Mouse (Mus musculus) embryonic facial prominence, embryonic 10.5 days (tissue): ENCODE measurements around the gene Stx7. TPM values are rescaled to one million over a fixed set of nuclear protein-coding genes. Genes with fewer than 3 reads are reported as not detected.

Source experiments
- DNase-seq: peaks from one replicate; pipeline ENCODE4 v3.0.0-alpha.2; 2017; ENCODE audit warnings: low spot score
- H3K27ac ChIP-seq: fragments of 300-500 bp; sonication (generic); replicated peaks from 2 replicates; pipeline ENCODE4 v1.5.1; 2016; ENCODE audit warnings: mild to moderate bottlenecking
- H3K27me3 ChIP-seq: fragments of 300-500 bp; sonication (generic); replicated peaks from 2 replicates; pipeline ENCODE4 v1.6.1; 2016; ENCODE audit warnings: low read depth, mild to moderate bottlenecking; ENCODE audit not compliant: poor library complexity, severe bottlenecking
- H3K36me3 ChIP-seq: fragments of 300-500 bp; sonication (generic); replicated peaks from 2 replicates; pipeline ENCODE4 v1.6.1; 2016; ENCODE audit warnings: mild to moderate bottlenecking, moderate library complexity
- H3K4me1 ChIP-seq: fragments of 300-500 bp; sonication (generic); 2 replicates; pipeline ENCODE4 v1.6.1; 2016
- H3K4me3 ChIP-seq: fragments of 300-500 bp; sonication (generic); 2 replicates; pipeline ENCODE4 v1.5.1; 2016; ENCODE audit warnings: mild to moderate bottlenecking, moderate library complexity
- H3K9me3 ChIP-seq: fragments of 300-500 bp; sonication (generic); 2 replicates; pipeline ENCODE4 v1.6.1; 2016; ENCODE audit warnings: mild to moderate bottlenecking
- WGBS: fragments of 180-500 bp; shearing (Covaris S2); methylation state at CpG from one replicate; pipeline ENCODE4 v1.1.7; 2016; 5-methylcytosine and 5-hydroxymethylcytosine counted together
- polyA plus RNA-seq: library from polyadenylated mRNA; unstranded; fragments of >200 nt; fragmentation: Nextera tagmentation; extraction: Ambion mirVana; gene quantifications from 2 replicates; pipeline ENCODE4 v1.2.1, GENCODE M21; 2016

Stx7 gene
- polyA plus RNA-seq, 1 experiment from 2014 or later, result 55.1 TPM

DNA sequence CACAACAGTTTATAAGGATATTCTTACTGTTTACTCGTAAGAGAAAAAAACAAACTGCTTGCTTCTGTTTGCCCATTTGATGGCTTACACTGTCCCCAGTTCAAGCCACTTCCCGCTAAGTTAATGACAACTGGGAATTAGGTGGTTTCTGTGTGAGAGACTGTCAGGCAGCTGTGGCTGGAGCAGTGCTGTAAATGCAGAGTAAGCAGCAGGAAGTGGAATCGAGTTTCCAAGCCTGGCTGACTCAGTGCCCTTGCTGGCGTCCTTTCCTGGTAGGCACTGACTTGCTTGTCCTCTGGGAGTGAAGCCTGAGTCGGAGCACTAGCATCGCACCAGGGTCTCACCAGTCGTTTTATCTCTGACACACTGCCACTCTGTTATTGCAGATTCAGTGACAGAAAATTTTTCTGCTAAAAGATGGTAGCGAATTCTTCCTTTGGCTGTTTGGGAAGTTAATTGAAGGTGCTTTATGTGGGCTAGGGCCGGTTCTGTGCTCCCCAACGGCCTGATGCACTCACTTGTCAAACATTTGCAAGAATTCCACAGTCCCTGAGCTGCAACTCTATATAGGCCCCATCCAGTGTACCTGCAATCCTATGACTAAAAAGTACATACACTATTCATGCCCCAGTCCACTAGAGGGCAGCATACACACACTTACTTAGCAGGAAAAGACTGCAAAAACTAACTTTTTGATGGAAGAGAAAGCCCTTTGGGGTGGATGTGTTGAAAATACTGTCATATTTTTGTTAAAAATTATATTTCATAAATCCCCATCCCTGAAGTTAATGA is 24.3 kb downstream of the Stx7 start:
- no peaks in the 10 kb centered on the region for H3K27me3 ChIP-seq
- H3K27ac ChIP-seq, result no peak overlapping the region
- no peaks in the 10 kb centered on the region for H3K9me3 ChIP-seq
- H3K36me3 ChIP-seq, result no peaks in the 10 kb centered on the region
- WGBS, result 41% methylated on average over 10 of the region's 10 CpGs
- peak; percentile 61 for DNase-seq
- peaks cover 5% of the 10 kb centered on the region; the same call in 1 of the 2 replicates for H3K4me1 ChIP-seq
- H3K4me3 ChIP-seq, result no peak overlapping the region

DNA sequence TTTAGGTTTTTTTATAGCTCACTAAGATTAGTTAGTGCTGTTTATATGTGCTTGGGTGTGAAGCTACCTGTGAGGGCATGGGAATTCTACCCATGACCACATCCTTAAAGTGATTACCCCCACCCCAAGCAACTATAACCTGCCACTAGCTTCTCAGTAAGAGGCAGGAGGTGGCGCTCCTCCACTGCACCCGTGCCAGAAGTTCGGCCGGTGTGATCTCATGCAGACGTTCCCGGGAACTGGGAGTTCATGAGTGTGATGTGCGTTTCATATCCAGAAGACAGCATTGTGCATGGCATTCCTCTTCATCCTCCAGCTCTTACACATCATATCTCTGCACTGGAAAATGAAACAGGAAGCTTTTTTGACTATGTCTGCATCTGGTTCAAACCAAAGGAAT is 41.3 kb downstream of the Stx7 start:
- H3K9me3 ChIP-seq, result no peaks in the 10 kb centered on the region
- WGBS, result 66% methylated on average over 7 of the region's 7 CpGs
- H3K36me3 ChIP-seq, result peaks cover 1% of the 10 kb centered on the region; the same call in 1 of the 2 replicates
- H3K27me3 ChIP-seq, result no peaks in the 10 kb centered on the region
- no peaks in the 10 kb centered on the region for H3K4me1 ChIP-seq
- no peak overlapping the region for H3K27ac ChIP-seq
- no peak for DNase-seq
- no peak overlapping the region for H3K4me3 ChIP-seq

DNA sequence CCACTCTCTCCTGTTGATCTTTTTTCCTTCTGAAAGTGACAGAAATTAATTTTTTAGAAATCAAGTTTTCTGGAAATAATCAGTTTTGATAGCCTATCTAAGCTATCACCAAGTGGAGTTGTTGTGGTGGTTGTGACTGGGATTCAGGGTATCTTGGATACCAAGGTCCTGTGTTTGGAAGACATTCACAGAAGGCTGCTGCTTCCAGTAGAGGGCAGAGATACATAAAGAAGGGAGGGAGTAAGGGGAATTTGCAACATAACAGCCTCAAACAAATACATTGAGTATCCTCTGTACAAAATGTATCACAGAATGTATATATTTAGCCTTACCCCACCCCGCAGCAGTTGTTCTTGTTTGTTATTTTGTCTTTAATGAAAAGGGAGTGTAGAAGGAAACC is 42.9 kb downstream of the Stx7 start:
- no peak for DNase-seq
- 62% methylated on average over 1 of the region's 1 CpGs for WGBS
- H3K4me3 ChIP-seq, result no peak overlapping the region
- H3K36me3 ChIP-seq, result no peaks in the 10 kb centered on the region
- no peak overlapping the region for H3K27ac ChIP-seq
- no peaks in the 10 kb centered on the region for H3K9me3 ChIP-seq
- H3K4me1 ChIP-seq, result no peaks in the 10 kb centered on the region
- no peaks in the 10 kb centered on the region for H3K27me3 ChIP-seq

DNA sequence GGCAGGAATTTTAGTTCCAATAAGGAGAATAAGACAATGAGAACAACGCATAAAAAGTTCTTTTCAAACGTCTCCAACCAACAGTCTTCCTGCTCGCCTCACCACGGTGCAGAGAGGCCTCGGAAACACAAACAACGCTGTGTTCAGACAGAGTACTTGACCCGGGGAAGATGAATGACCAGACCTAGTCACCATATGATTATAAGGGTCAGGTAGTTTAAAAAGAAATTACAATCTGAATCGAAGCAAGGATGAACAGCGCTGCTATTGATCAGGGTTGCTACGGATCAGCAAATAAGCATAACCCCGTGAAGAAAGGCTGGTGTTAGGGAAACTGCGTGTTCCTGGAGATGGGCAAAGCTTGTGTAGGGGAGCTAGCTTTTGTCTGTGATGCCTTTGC is 50.2 kb downstream of the Stx7 start:
- no peaks in the 10 kb centered on the region for H3K27me3 ChIP-seq
- no peak overlapping the region for H3K4me3 ChIP-seq
- H3K27ac ChIP-seq, result no peak overlapping the region
- H3K4me1 ChIP-seq, result peaks cover 5% of the 10 kb centered on the region; the same call in 1 of the 2 replicates
- DNase-seq, result no peak
- H3K9me3 ChIP-seq, result no peaks in the 10 kb centered on the region
- 68% methylated on average over 12 of the region's 12 CpGs for whole genome bisulfite sequencing
- H3K36me3 ChIP-seq, result no peaks in the 10 kb centered on the region

DNA sequence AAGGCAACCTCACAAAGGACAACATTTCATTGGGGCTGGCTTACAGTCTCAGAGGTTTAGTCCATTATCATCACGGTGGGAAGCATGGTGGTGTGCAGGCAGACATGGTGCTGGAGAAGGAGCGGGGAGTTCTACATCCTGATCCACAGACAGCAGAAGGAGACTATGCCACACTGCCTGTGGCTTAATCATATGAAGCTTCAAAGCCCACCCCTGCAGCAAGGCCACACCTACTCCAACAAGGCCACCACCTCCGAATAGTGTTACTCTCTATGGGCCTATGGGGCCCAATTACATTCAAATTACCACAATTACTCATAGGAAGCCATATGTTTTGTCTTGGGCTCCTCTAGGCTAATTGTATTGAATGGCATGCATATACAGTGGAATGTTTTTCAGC is 51.0 kb downstream of the Stx7 start:
- Histone ChIP-seq H3K9me3 (no peaks in the 10 kb centered on the region), H3K36me3 (no peaks in the 10 kb centered on the region), H3K4me1 (peaks cover 5% of the 10 kb centered on the region; the same call in 1 of the 2 replicates), H3K27ac (no peak overlapping the region), H3K27me3 (no peaks in the 10 kb centered on the region), H3K4me3 (no peak overlapping the region)
- no peak for DNase-seq
- 77% methylated on average over 3 of the region's 3 CpGs for WGBS

DNA sequence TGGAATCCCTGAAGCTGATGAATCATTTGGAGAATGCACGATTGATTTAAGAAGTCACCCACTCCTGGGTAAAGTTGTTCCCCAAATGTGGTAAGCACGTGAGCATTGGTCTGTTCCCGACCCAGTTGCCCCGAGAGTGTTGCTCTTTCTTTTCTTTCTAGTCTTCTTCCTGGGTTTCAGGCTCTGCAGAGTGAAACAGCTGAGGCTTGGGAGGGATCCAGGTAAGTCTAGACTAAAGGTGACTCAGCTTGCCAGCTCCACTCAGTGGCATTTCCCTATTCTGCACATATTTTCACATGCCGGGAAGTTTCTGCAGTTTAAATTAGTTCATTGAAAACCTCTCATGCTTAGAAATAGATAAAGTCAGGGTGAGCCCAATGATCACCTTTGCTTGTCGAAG is 61.0 kb downstream of the Stx7 start:
- peaks cover 19% of the 10 kb centered on the region for H3K4me1 ChIP-seq
- no peak for DNase-seq
- H3K9me3 ChIP-seq, result no peaks in the 10 kb centered on the region
- no peaks in the 10 kb centered on the region for H3K27me3 ChIP-seq
- H3K36me3 ChIP-seq, result no peaks in the 10 kb centered on the region
- 83% methylated on average over 6 of the region's 6 CpGs for WGBS
- no peak overlapping the region for H3K4me3 ChIP-seq
- H3K27ac ChIP-seq, result no peak overlapping the region

DNA sequence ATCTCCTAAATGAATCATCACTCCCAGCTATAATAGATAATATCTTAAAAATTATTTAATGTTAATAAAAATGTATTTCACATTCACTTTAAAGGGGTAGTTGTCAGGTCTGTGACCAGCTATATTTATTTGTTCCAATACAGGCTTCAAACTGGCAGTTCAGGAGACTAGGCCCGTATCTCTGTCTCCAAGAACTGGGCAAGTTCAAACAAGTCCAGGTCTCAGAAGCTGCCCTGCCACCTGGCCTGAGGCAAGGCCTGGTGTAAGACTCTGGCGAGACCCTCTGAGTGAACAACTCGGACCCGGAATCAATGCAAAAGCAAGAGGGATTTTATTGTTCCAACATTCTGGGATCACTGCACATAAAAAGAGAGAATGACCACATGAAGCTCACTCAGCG is 64.2 kb downstream of the Stx7 start:
- Histone ChIP-seq H3K9me3 (no peaks in the 10 kb centered on the region), H3K36me3 (no peaks in the 10 kb centered on the region), H3K27me3 (no peaks in the 10 kb centered on the region), H3K4me3 (no peak overlapping the region), H3K4me1 (peaks cover 19% of the 10 kb centered on the region), H3K27ac (no peak overlapping the region; the same call in 1 of the 2 replicates)
- no peak for DNase-seq
- 70% methylated on average over 5 of the region's 5 CpGs for WGBS

DNA sequence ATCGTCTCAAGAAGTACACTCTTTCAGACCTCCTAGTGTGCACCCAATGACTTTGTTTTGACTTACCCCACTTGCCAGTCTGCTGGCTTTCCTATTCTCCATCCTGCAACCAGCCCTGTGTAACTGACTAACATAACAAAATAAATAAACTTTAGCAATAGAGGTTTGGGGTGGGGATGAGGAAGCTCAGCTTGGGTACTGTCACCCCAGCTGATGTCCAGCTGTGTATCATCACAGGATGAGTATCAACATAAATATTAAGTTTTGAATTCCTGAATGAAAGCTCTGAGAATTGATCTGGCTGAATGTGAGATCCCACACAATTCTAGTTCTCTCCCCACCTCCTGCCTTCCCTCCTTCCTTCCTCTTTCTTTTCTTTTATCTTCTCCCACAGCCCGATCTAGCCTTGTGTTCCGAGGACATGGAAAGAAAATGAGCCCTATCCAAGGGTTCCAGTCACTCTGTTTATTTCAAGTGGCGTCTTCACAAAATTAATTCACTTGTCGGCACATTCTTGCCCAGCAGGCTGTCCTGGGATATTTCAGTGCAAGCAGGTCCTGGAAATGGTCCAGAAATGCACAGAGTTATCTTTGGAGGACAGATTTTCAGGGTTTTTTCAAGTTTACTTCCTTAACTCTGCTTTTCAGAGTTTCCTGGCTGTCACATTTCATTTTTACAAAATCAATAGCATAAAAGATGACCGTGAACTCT is 68.6 kb downstream of the Stx7 start:
- DNase-seq, result no peak
- Histone ChIP-seq H3K4me3 (no peak overlapping the region), H3K27ac (no peak overlapping the region), H3K9me3 (no peaks in the 10 kb centered on the region), H3K4me1 (peaks cover 9% of the 10 kb centered on the region), H3K27me3 (peaks cover 24% of the 10 kb centered on the region), H3K36me3 (no peaks in the 10 kb centered on the region)
- 73% methylated on average over 6 of the region's 6 CpGs for WGBS

DNA sequence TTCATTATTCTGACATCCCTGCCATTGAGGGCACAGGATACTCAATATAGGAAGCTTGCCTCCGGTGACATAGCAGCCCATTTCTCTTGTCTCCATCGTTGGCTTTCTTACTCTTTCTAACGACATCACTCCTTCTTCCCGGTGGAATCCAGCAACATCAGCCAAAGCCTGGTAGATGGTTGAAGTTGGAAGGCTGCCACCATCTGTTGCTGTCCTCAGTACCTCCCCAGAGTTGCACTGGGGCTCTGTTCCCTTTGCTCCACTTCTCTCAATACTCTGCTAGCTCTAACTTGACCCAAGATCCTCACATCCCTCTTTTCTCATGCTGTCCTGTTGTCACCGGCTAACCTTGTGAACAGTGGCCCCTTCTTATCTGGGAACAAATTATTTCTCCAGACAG is 71.8 kb downstream of the Stx7 start:
- H3K9me3 ChIP-seq, result no peaks in the 10 kb centered on the region
- peaks cover 24% of the 10 kb centered on the region for H3K4me1 ChIP-seq
- H3K4me3 ChIP-seq, result no peak overlapping the region
- DNase-seq, result no peak
- no peaks in the 10 kb centered on the region for H3K36me3 ChIP-seq
- WGBS, result 90% methylated on average over 5 of the region's 5 CpGs
- H3K27me3 ChIP-seq, result peaks cover 55% of the 10 kb centered on the region
- H3K27ac ChIP-seq, result no peak overlapping the region

DNA sequence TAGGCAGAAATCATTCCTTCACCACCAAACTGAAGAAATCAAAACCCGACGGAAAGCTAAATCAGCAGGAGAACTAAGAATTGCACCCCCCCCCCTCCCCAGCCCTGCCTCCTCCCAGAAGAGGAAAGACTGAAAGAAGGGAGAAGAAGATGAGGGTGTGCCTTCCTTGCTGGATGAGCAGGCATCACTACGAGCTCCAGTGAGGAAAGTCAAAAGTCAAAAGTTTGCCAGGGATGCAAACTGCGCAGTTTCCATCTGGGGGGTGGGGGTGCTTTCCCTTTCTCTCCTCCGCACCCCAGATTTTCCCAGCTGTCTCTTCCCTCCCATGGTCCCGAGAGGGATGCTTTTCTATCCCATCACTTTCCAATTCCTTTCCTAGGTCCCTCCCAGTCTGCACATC is 73.8 kb downstream of the Stx7 start:
- Histone ChIP-seq H3K36me3 (no peaks in the 10 kb centered on the region), H3K4me1 (peaks cover 24% of the 10 kb centered on the region), H3K9me3 (no peaks in the 10 kb centered on the region), H3K27ac (no peak overlapping the region), H3K27me3 (peaks cover 58% of the 10 kb centered on the region), H3K4me3 (peak overlapping the region; percentile 68)
- 12% methylated on average over 6 of the region's 6 CpGs for WGBS
- DNase-seq, result no peak

DNA sequence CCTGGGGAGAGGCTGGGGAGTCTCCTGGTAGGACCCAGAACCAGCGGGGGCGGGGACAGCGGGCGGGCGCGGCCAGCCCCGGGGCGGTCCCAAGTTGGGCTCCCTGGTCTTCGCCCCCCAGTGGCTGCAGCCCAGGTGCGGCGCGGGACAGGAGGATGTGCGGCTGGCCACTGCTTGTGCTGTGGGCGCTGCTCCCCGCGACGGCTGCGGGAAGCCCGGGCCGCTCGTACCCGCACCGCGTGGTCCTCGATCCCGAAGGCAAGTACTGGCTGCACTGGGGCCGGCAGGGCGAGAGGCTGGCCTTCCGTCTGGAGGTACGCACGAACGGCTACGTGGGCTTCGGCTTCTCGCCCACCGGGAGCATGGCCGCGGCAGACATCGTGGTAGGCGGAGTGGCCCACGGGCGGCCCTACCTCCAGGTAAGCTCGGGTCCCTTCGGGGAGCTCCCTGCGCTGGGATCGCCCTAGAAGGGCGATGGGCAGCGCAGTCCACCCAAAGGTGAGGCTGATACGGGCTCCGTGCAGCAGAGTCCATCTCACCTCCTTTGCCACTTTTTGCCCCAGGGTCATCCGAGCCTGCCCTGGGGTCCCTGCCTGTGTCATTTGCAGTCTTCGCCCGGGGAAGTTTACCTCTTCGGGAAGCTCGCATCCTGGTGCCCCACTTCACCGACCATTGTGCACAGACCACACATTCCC is 74.5 kb downstream of the Stx7 start, which contains the start of gene Moxd1:
Gene Moxd1, plus strand, starts transcription at position 69 of the 695 bp plus-strand sequence.
- under 1% methylated on average over 56 of the region's 56 CpGs for WGBS
- peaks cover 28% of the 10 kb centered on the region for H3K4me1 ChIP-seq
- DNase-seq, result peak; percentile 74
- peak within 1 kb of the TSS; percentile 82 for H3K27ac ChIP-seq
- H3K36me3 ChIP-seq, result no peaks in the 10 kb centered on the region
- H3K27me3 ChIP-seq, result peaks cover 58% of the 10 kb centered on the region
- H3K4me3 ChIP-seq, result peak within 1 kb of the TSS; percentile 68
- H3K9me3 ChIP-seq, result no peaks in the 10 kb centered on the region

DNA sequence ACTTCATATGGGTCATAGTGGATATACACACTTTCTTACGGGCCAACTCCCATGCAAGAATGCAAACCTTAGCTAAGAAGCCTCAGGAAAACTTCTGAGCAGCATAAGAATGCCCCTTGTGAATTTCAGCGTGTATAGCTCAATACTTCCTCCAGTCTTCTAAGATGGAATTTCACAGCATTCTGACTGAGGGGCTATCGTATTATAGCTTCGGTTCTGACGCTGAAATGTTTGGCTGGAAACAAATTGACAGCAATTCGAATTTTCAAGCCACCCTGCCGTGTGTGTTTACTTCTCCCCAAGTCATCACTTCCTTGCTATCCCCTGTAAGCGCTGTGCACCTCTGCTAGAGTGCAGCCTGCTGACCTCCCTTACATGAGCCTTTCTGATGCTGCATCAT is 75.5 kb downstream of the Stx7 start:
- Histone ChIP-seq H3K9me3 (no peaks in the 10 kb centered on the region), H3K27me3 (peaks cover 58% of the 10 kb centered on the region), H3K27ac (no peak overlapping the region), H3K4me3 (peak overlapping the region; percentile 68), H3K4me1 (peaks cover 30% of the 10 kb centered on the region), H3K36me3 (no peaks in the 10 kb centered on the region)
- 18% methylated on average over 8 of the region's 8 CpGs for WGBS
- DNase-seq, result no peak
